Mouse (Mus musculus) neural tube, embryonic 10.5 days (tissue): Measurements from ENCODE around the gene Cpne4.

Source experiments
- DNase-seq: peaks from one replicate; pipeline ENCODE4 v3.0.0-alpha.2; 2017; ENCODE audit warnings: low spot score; ENCODE audit errors: extremely low spot score

Cpne4 gene

GRCm38 (mm10) chr9:104872586-104872985, 325.5 kb downstream of the Cpne4 start:
- DNase-seq, result no peak

GRCm38 (mm10) chr9:104874157-104874556, 327.1 kb downstream of the Cpne4 start:
- DNase-seq, result no peak

GRCm38 (mm10) chr9:104877014-104877413, 329.9 kb downstream of the Cpne4 start:
- no peak for DNase-seq

- DNase-seq, result no peak
These were observed 331.5 kb downstream of the Cpne4 start for GRCm38 (mm10) chr9:104878558-104878957.

GRCm38 (mm10) chr9:104890517-104890916, 343.4 kb downstream of the Cpne4 start:
- no peak for DNase-seq

GRCm38 (mm10) chr9:104895360-104895759, 348.3 kb downstream of the Cpne4 start:
- DNase-seq, result no peak

GRCm38 (mm10) chr9:104901118-104901517, 354.0 kb downstream of the Cpne4 start:
- no peak for DNase-seq

- DNase-seq, result no peak
These were observed 354.7 kb downstream of the Cpne4 start for GRCm38 (mm10) chr9:104901827-104902226.

- no peak for DNase-seq
These were observed 365.6 kb downstream of the Cpne4 start for GRCm38 (mm10) chr9:104912686-104913085.

- DNase-seq, result no peak
These were observed 366.2 kb downstream of the Cpne4 start for GRCm38 (mm10) chr9:104913327-104913726.

- no peak for DNase-seq
These were observed 374.1 kb downstream of the Cpne4 start for GRCm38 (mm10) chr9:104921197-104921596.

- no peak for DNase-seq
These were observed 375.0 kb downstream of the Cpne4 start for GRCm38 (mm10) chr9:104922051-104922450.

- no peak for DNase-seq
These were observed 381.7 kb downstream of the Cpne4 start for GRCm38 (mm10) chr9:104928806-104929205.

- DNase-seq, result no peak
These were observed 393.3 kb downstream of the Cpne4 start for GRCm38 (mm10) chr9:104940389-104940788.

- no peak for DNase-seq
These were observed 403.5 kb downstream of the Cpne4 start for GRCm38 (mm10) chr9:104950551-104950950.

GRCm38 (mm10) chr9:104952176-104952575, 405.1 kb downstream of the Cpne4 start:
- DNase-seq, result no peak

- no peak for DNase-seq
These were observed 425.7 kb downstream of the Cpne4 start for GRCm38 (mm10) chr9:104972828-104973227.

GRCm38 (mm10) chr9:104981934-104982548, 435.0 kb downstream of the Cpne4 start:
- DNase-seq, result no peak

GRCm38 (mm10) chr9:104998225-104998624, 451.1 kb downstream of the Cpne4 start:
- DNase-seq, result no peak

GRCm38 (mm10) chr9:105010721-105011120, 463.6 kb downstream of the Cpne4 start:
- no peak for DNase-seq

GRCm38 (mm10) chr9:105018186-105018585, 471.1 kb downstream of the Cpne4 start:
- no peak for DNase-seq

GRCm38 (mm10) chr9:105028311-105028710, 481.2 kb downstream of the Cpne4 start:
- DNase-seq, result no peak

- DNase-seq, result no peak
These were observed 485.5 kb downstream of the Cpne4 start for GRCm38 (mm10) chr9:105032572-105032971.

- no peak for DNase-seq
These were observed 486.6 kb downstream of the Cpne4 start for GRCm38 (mm10) chr9:105033641-105034040.
